9 mouse cellular contexts compared by ENCODE assay signal in the genomic region with DNA sequence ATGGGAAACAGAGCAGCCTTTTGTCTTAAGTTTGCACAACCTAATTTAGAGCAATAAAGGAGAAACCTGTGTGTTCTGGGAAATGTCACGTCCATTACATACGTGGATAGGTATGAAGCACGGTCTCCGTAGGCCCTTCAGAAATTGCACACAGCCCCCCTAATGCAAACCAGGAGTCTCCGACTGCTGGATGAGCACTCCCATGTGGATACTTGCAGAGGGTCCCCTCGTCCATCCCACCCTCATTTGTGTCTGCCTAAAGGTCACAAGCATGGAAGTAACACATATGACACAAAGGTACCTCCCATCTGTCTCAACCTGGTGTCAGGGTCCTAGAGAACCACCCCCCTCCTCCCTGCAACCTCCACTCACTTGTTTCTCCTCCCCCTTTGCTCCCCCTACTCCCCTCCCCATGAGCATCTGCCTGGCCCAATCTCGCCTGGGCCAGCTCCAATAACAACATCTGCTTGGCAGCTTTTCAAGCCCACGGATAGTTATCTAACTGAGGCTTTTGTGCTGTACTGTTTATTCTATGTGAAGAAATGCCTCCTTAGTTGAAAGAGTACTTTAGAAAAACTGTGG.
DNase-seq lines count a peak whose midpoint lies in the region; ATAC-seq lines count a peak whose summit lies in the region.
"Had no signal": no experiment of that assay in that cellular context is flagged by ENCODE, and none has a peak within 500 bp of the region (broad histone marks: within the 10 kb centered on the region; RNA-seq: fewer than 3 reads in every experiment).

No protein-coding gene starts in this region.

- ATAC-seq in liver, embryonic 11.5 days (replicated peaks; ENCODE audit: low FRiP score), result no peak
- ATAC-seq in forebrain, embryonic 12.5 days (ENCODE audit: low FRiP score), result peak; percentile 60
- ATAC-seq in midbrain, embryonic 13.5 days, result peak; percentile 48; the same call in 1 of the 2 replicates

- no peaks in the 10 kb centered on the region for H3K27me3 ChIP-seq in liver, embryonic 11.5 days (replicated peaks; ENCODE audit: control insufficient read depth, insufficient read depth, low read length)
- no peaks in the 10 kb centered on the region for H3K27me3 ChIP-seq in forebrain, embryonic 12.5 days
- H3K27me3 ChIP-seq in midbrain, embryonic 13.5 days, result no peaks in the 10 kb centered on the region

- no peaks in the 10 kb centered on the region for H3K36me3 ChIP-seq in liver, embryonic 11.5 days (ENCODE audit: control insufficient read depth, insufficient read depth, low read length)
- H3K36me3 ChIP-seq in forebrain, embryonic 12.5 days (replicated peaks), result no peaks in the 10 kb centered on the region
- H3K36me3 ChIP-seq in midbrain, embryonic 13.5 days, result no peaks in the 10 kb centered on the region

- H3K9ac ChIP-seq in liver, embryonic 11.5 days (ENCODE audit: low read depth, low read length), result no peak overlapping the region
- no peak overlapping the region for H3K9ac ChIP-seq in forebrain, embryonic 12.5 days
- no peak overlapping the region for H3K9ac ChIP-seq in midbrain, embryonic 13.5 days (replicated peaks)

- H3K4me1 ChIP-seq in liver, embryonic 11.5 days (replicated peaks; ENCODE audit: control insufficient read depth, insufficient read depth, low read length), result peaks cover 6% of the 10 kb centered on the region
- peaks cover 46% of the 10 kb centered on the region for H3K4me1 ChIP-seq in forebrain, embryonic 12.5 days
- peaks cover 48% of the 10 kb centered on the region for H3K4me1 ChIP-seq in midbrain, embryonic 13.5 days (replicated peaks)

- WGBS in liver, embryonic 11.5 days, result 61% methylated on average over 8 of the region's 8 CpGs
- 48% methylated on average over 8 of the region's 8 CpGs for WGBS in forebrain, embryonic 12.5 days
- 55% methylated on average over 8 of the region's 8 CpGs for WGBS in midbrain, embryonic 13.5 days

- peak; percentile 37 for DNase-seq in liver
- DNase-seq in liver, embryonic 11.5 days (ENCODE audit: low spot score), result no peak
- peak; percentile 74 to 76 for DNase-seq in heart, postnatal 10 days
- DNase-seq in kidney, postnatal 36 days, result peak; percentile 74 to 79
- DNase-seq in testis, postnatal 14 days (ENCODE audit: low spot score), result peak; percentile 22
- no peak for DNase-seq in cerebellum, adult 11 months

- intact Hi-C loops in heart, postnatal 10 days (cut with DNase I), result no loop called here

- H3K4me3 ChIP-seq in liver, embryonic 11.5 days (ENCODE audit: low read depth, low read length), result no peak overlapping the region
- no peak overlapping the region for H3K4me3 ChIP-seq in forebrain, embryonic 12.5 days (replicated peaks)
- H3K4me3 ChIP-seq in midbrain, embryonic 13.5 days (replicated peaks), result no peak overlapping the region
- H3K4me3 ChIP-seq: erythroblast, embryonic 14.5 days had no signal

- H3K27ac ChIP-seq in liver, embryonic 11.5 days (ENCODE audit: low read depth, low read length), result no peak overlapping the region
- peak overlapping the region; percentile 56; the same call in 1 of the 2 replicates for H3K27ac ChIP-seq in forebrain, embryonic 12.5 days
- peak overlapping the region; percentile 25; the same call in 1 of the 2 replicates for H3K27ac ChIP-seq in midbrain, embryonic 13.5 days

- no peaks in the 10 kb centered on the region for H3K9me3 ChIP-seq in liver, embryonic 11.5 days (ENCODE audit: control insufficient read depth, low read length)
- H3K9me3 ChIP-seq in forebrain, embryonic 12.5 days, result no peaks in the 10 kb centered on the region
- H3K9me3 ChIP-seq in midbrain, embryonic 13.5 days, result no peaks in the 10 kb centered on the region

- no peak overlapping the region for H3K4me2 ChIP-seq in liver, embryonic 11.5 days
- peak overlapping the region; percentile 26 for H3K4me2 ChIP-seq in forebrain, embryonic 12.5 days
- no peak overlapping the region for H3K4me2 ChIP-seq in midbrain, embryonic 13.5 days (replicated peaks)

Comparison
In these comparisons a context has a peak if more than half of its experiments do, and no peak if none do; other contexts are left out.
1. DNase-seq: peak in liver (single experiment), heart, postnatal 10 days (2 of 2), kidney, postnatal 36 days (2 of 2) and testis, postnatal 14 days (single experiment); none in liver, embryonic 11.5 days (single experiment) and cerebellum, adult 11 months (single experiment).